Mouse (Mus musculus): ENCODE results near the gene Tada3.

Tada3 gene

DNA sequence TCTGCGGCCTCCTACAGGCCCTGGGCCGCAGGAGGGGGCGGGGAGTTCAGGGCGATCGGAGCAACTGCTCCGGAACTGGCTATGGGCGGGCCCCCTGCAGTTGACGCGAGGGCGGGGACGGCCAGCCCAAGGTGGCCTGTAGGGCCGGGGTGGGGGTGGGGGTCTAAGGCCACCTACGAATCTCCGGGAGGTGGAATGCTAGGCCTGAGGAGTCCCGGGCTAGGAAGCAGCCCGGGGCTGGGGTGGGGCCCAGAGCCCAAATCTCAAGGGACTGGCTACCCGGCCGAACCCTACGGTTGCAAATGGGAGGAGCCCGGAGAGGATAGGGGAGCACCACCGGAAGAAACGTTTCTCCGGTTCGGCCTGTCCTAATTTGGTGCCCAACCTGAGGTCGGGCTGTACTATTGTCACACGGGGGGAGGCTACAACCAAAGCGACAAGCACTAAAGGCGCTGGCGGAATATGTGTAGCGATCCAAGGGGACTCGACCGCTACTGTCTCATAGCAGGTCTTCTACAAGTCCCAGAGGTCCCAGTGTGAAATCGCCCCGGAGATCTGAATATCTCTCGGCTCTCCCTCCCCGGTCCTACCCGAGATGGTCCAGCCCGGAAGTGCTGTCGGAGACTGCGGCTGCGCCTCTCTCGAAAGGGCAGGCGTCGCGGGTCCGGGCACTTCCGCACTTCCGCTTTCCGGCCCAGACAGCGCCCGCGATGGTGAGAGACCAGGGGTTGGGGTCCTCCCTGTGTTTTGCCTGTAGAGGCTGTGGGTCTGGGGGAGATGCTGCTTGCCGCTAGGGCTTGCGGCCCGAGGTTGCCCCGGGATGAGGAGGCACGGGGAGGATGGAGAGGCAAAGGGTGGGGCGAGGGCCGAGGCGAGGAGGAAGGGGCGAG, at the start of gene Tada3, which contains the start of gene Arpc4:
TSS of gene Tada3 (minus strand) at position 388 of the 890 bp plus-strand sequence.
TSS of gene Arpc4 (plus strand) at position 620 of the 890 bp plus-strand sequence.
- DNase-seq = peak; percentile 75 to 92

DNA sequence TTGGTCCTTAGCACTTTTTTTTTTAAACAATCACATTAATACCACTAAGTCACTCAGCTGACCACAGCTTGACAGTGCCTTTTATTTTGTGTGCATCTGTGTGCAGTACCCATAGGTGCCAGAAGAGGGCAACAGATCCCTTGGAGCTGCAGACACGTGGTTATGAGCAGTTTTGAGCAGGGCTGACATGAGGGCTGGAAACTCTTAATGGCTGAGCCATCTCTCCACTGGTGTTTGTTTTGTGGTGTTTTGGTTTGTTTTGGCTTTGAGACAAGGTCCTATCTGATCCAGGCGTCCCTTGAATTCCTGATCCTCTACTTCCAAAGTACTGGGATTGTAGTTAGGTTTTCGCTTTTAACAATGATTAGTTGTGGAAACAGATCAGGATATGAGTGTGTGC, 49.7 kb upstream of the Tada3 start:
- DNase-seq = no peak

DNA sequence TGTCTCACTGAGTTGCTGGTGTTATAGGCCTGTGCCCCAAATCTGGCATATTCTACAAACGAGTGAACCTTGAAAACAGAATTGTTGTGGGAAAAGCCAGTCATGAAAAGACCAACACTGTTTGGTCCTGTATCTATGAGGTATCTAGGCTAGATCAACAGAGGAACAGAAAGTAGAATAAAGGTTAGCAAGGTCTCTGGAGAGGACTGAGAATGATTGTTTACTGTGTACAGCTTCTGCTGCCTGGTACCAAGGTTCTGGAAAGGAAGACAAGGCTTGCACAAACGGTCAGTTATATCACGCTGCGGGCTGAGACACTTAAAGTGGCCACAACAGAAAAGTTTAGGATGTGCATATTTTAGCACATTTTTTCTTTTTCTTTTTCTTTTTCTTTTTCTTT, 49.0 kb upstream of the Tada3 start:
- no peak for DNase-seq

GRCm38 (mm10) chr6:113424187-113424586, 46.5 kb upstream of the Tada3 start:
- DNase-seq = no peak

- DNase-seq = no peak
Observed at GRCm38 (mm10) chr6:113423000-113423399, 45.3 kb upstream of the Tada3 start.

DNA sequence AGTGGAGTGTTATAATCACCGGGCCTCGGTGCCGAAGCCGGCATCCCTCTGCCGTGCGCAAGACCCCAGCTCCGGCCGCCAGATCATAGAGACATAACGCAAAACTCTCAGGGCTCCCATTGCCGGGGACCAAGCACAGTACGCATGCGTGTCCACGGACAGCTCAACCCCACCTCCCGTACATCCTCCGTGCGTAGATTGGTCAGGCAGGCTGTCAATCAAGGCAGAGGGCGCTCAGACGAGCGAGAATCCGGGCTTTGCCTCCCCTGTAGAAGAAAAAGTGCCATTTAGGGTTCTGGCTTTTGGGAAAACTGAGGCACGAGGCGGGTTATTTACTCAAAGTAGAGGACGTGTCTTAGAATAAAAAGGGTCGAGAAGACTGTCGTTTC, 41.5 kb upstream of the Tada3 start, which contains the start of gene Rpusd3:
TSS of gene Rpusd3 (minus strand) at position 142 of the 389 bp plus-strand sequence.
- DNase-seq = peak; percentile 94 to 96

DNA sequence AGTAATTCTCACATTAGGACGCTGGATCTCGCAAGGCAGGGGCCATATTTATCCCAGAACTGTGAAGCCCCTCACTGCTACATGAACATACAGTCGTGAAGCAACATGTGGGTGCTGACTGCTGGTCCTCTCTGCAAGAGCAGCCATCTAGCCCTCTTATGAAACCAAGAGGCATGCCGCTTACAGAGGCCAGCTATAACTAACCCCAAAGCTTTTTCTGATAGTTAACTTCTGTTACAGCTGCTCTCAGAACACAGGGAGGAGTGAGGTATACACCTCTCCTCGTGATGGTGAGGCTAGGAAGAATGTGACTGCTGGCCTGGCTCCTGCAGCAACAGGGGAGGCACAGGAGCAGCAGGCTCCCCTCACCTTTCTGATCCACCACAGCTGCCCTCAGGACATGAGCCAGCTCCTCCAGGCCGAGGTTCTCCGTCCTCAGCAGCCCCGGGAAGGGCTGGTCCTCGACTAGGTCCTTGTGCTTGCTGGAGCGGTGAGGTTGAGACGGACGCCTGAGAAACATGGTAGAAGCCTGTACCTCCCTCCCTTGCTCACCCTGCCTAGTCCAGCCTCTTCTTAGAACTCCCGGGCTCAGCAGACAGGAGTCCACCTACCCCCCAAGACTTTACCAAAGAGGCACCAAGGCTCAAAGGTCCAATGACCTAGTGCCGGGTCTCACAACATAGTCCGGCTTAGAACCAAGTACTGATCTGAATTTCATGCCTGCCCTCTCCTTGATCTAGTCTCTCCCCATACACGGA, 40.9 kb upstream of the Tada3 start:
- no peak for DNase-seq

- DNase-seq = no peak
Observed at GRCm38 (mm10) chr6:113416416-113416815, 38.7 kb upstream of the Tada3 start.

DNA sequence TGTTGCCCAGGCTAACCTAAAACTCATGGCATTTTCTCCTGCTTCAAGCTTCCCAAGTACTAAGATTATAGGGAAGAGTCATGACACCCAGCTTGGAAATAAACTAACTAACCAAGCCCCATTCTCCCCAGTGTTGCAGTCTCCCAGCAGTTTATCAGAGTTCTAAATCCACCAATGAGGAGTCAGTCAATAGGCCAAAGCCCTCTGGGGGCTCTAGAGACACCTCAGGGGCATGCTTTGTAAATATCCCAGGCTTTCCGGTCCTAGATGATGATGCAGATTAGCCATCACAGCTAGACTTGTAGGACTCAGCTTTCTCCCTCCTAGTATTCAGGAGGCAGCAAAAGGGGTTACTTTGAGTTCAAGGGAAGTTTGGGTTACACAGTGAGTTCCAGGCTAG, 32.3 kb upstream of the Tada3 start:
- no peak for DNase-seq

- DNase-seq = no peak
Observed at GRCm38 (mm10) chr6:113406683-113407082, 29.0 kb upstream of the Tada3 start.

DNA sequence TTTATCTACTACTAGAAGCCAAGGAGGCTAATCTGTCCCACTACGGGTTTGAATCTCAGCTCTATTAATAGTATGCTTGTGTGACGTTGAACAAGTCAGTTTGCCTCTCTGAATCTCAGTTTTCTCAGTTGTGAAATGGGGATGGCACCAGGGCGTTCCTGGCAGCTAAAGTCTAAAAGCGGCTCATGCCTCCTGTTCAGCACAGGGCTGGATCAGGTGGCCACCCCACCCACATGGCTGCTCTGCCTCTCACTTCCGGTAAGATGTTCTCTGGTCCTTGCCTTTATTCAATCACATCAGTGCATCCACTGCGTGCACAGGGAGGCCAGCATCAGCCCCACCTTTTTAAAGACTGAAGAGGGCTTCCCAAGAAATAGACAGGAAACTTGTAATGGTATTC, 27.8 kb upstream of the Tada3 start:
- no peak for DNase-seq

DNA sequence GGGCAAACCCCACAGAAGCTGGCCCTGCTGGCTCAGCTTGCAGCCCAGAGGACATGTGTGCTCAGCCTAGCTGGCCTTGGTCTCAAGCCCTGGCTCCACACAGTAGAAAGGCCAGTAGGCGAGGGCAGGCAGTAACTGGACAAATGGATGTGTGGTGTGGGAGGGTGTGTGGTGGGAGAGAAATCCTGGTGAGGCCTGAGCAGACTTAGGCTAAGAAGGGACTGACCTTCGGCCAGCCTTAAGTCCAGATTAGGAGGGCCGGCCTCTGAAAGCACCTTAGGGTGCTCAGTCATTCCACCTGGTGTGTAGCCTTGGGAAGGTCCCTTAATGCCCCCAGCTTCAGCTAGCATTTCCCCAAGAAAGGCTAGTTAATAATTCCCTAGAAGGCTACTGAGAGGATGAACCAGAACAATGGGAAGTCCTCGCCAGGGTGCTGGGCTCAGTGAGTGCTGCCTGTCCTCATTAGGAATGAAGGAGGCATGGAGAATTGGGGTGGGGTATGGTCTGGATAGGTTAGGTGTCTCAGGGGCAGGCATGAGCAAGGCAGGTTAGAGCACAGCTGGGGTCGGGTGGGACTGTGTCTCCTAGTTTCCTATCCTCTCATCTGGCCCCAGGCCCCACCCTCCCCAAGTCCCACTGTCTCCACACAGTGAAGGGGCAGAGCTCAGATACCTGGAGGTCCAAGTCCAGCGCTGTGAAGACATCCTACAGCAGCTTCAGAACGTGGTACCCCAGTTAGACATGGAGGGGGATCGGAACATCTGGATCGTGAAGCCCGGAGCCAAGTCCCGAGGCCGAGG, 27.2 kb upstream of the Tada3 start:
- DNase-seq = no peak

GRCm38 (mm10) chr6:113402094-113402493, 24.4 kb upstream of the Tada3 start:
- DNase-seq = no peak

GRCm38 (mm10) chr6:113396270-113397030, 18.8 kb upstream of the Tada3 start:
- no peak for DNase-seq

DNA sequence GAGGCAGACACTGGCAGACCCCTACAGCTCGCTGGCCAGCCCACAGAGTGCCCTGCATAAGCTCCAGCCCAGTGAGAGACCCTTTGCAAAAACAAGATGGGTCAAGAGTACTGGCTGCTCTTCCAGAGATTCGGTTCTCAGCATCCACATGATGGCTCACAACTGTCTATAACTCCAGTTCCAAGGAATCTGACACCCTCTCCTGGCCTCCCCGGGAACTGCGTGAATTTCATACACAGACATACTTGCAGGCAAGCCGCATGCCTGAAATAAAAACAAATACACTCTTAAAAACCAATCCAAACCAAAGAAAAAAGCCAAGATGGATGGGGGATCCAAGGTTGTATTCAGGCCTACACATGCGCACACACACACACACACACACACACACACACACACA, 17.8 kb upstream of the Tada3 start:
- no peak for DNase-seq

DNA sequence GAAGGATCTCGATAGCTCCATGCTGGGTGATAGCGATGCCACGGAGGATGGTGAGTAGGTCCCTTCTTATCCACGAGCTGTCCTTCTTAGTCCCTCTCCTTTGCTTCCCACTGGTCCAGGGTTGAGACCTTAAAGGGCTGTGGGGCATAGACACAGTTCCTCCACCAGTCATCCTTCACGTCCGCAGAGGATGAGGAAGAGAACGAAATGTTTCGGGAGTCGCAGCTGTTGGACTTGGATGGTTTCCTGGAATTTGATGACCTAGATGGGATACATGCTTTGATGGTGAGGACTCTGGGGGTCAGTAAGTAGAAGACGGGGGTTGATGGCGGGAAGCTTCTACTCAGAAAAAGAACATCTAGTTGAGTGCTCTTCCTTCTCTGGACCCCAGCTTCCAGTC, 17.1 kb upstream of the Tada3 start:
- no peak for DNase-seq

DNA sequence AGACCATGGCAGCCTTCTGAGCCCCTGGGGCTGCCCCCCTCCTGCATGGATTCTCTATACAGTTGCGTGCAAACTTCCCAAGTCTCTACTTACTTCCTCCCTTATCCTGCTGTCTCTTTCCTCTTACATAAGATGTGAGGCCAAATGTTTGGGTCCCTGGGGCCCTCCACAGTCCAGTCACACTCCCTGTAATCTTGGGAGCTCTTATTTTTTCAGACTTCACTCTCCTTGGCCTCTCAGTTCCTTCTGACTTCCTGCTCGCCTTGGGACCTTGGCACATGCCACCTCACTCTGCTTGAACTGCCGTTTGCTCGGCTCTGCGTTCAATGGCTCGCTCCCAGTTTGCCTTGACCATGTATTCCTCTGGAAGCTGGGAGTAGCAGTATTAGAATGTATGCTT, 16.3 kb upstream of the Tada3 start:
- DNase-seq = no peak

DNA sequence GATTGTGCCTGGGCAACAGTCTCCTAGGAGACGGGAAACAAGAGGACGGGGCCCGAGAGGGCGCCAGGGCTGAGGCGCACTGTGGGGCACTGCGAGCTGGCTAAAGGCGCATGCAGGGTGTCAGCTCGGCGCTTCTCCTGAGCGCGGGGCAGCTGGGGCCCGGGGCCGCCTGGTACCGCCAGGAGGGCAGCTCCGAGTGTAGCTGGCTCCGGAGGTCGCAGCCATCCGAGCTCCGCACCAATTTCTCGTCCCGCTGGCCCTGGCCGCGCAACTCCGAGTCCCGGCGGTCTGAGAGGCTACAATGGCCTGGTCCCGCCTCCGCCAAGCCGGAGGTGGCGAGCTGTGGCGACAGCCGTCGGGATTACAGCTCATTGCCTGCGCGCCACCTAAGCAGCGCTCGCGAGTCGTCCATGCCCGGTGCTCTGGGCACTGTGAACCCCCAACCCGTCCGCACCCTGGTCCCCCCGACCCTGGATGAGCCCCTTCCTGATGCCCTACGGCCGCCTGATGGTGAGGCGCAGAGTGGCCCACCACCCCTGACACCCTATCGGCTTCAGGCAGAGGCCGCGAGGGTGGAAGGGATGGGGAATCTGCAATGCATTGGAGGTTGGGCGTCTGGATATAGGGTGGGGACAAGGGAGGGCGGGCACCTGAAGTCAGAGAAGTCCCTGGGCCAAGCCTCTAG, 14.8 kb upstream of the Tada3 start:
- DNase-seq = no peak

- DNase-seq = no peak
Observed at GRCm38 (mm10) chr6:113392015-113392386, 14.3 kb upstream of the Tada3 start.

- DNase-seq = no peak
Observed at GRCm38 (mm10) chr6:113390715-113391114, 13.0 kb upstream of the Tada3 start.

DNA sequence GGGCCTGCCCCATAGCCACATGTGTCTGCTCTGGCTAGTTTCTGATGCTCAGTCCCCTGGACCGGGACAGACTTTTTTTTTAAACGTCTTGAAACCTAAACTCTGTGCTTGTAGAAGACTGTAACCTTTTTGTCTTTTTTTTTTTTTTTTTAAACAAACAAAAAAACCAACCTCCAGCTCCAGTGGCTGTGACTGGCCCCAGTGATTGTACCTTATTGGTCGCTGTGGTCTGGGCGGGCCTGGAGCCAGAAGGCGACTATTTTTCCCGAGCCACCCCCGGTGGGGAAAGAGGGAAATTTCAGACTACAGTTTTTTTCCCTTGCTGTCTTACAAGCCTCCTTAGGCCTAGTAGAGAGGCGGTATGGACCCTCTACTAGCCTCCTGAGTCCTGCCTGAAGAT, 11.3 kb upstream of the Tada3 start, which contains the start of gene Ttll3:
TSS of gene Ttll3 (plus strand) at position 301 of the 400 bp plus-strand sequence.
- DNase-seq = no peak

- DNase-seq = no peak
Observed at GRCm38 (mm10) chr6:113386025-113386424, 8.3 kb upstream of the Tada3 start.
